Mouse (Mus musculus) forebrain, embryonic 13.5 days (tissue): ENCODE measurements at regions not wholly inside any gene's neighbourhood (a gene's known extent, or its start where the extent isn't known, plus 50 kb on each side); places are given as distances from the start of the nearest gene placed in this dataset.

Source experiments
- ATAC-seq: fragments of 200-750 bp; cut with Nextera tagmentation; 2 replicates; pipeline ENCODE4 v1.8.0; 2017
- H3K27ac ChIP-seq: fragments of 300-500 bp; sonication (generic); 2 replicates; pipeline ENCODE4 v1.5.1; 2015; ENCODE audit warnings: inconsistent platforms, mild to moderate bottlenecking, moderate library complexity
- H3K27me3 ChIP-seq: fragments of 300-500 bp; sonication (generic); 2 replicates; pipeline ENCODE4 v1.6.1; 2015; ENCODE audit warnings: mild to moderate bottlenecking, inconsistent platforms
- H3K36me3 ChIP-seq: fragments of 300-500 bp; sonication (generic); 2 replicates; pipeline ENCODE4 v1.6.1; 2015; ENCODE audit warnings: mild to moderate bottlenecking, inconsistent platforms; ENCODE audit not compliant: poor library complexity, severe bottlenecking
- H3K4me1 ChIP-seq: fragments of 300-500 bp; sonication (generic); 2 replicates; pipeline ENCODE4 v1.6.1; 2015; ENCODE audit warnings: inconsistent platforms
- H3K4me2 ChIP-seq: fragments of 300-500 bp; sonication (generic); 2 replicates; pipeline ENCODE4 v1.6.1; 2015; ENCODE audit warnings: inconsistent platforms, mild to moderate bottlenecking, moderate library complexity
- H3K4me3 ChIP-seq: fragments of 300-500 bp; sonication (generic); 2 replicates; pipeline ENCODE4 v1.5.1; 2015; ENCODE audit warnings: mild to moderate bottlenecking, inconsistent platforms
- H3K9ac ChIP-seq: fragments of 300-500 bp; sonication (generic); 2 replicates; pipeline ENCODE4 v1.6.1; 2015; ENCODE audit warnings: mild to moderate bottlenecking, inconsistent platforms
- H3K9me3 ChIP-seq: fragments of 300-500 bp; sonication (generic); replicated peaks from 2 replicates; pipeline ENCODE4 v1.6.1; 2016; ENCODE audit warnings: inconsistent platforms
- WGBS: fragments of 180-500 bp; shearing (Covaris S2); methylation state at CpG from one replicate; pipeline ENCODE4 v1.1.7; 2015; 5-methylcytosine and 5-hydroxymethylcytosine counted together

GRCm38 (mm10) chr15:28732409-28732808, 528.9 kb downstream of the Dnah5 start:
- Histone ChIP-seq H3K36me3 (no peaks in the 10 kb centered on the region), H3K9me3 (no peaks in the 10 kb centered on the region), H3K4me3 (no peak overlapping the region), H3K4me1 (no peaks in the 10 kb centered on the region), H3K27ac (no peak overlapping the region), H3K9ac (no peak overlapping the region), H3K27me3 (no peaks in the 10 kb centered on the region), H3K4me2 (no peak overlapping the region)
- no peak for ATAC-seq
- 79% methylated on average over 5 of the region's 5 CpGs for WGBS

GRCm38 (mm10) chr15:28740591-28740990, 537.0 kb downstream of the Dnah5 start:
- no peak overlapping the region for H3K9ac ChIP-seq
- WGBS, result 87% methylated on average over 2 of the region's 2 CpGs
- ATAC-seq, result no peak; the same call in 1 of the 2 replicates

GRCm38 (mm10) chr15:28745691-28746090, 542.1 kb downstream of the Dnah5 start:
- no peak for ATAC-seq
- 54% methylated on average over 1 of the region's 1 CpGs for WGBS
- Histone ChIP-seq H3K9ac (no peak overlapping the region), H3K4me2 (no peak overlapping the region), H3K27ac (no peak overlapping the region), H3K4me3 (no peak overlapping the region), H3K27me3 (no peaks in the 10 kb centered on the region), H3K9me3 (no peaks in the 10 kb centered on the region), H3K4me1 (no peaks in the 10 kb centered on the region), H3K36me3 (no peaks in the 10 kb centered on the region)

More at GRCm38 (mm10) chr15:28740591-28740990, 537.0 kb downstream of the Dnah5 start:
- H3K9me3 ChIP-seq, result no peaks in the 10 kb centered on the region
- no peaks in the 10 kb centered on the region for H3K36me3 ChIP-seq
- no peak overlapping the region for H3K27ac ChIP-seq
- no peaks in the 10 kb centered on the region for H3K27me3 ChIP-seq
- H3K4me1 ChIP-seq, result no peaks in the 10 kb centered on the region
- H3K4me2 ChIP-seq, result no peak overlapping the region
- H3K4me3 ChIP-seq, result no peak overlapping the region

GRCm38 (mm10) chr15:28746603-28747002, 543.1 kb downstream of the Dnah5 start:
- Histone ChIP-seq H3K27me3 (no peaks in the 10 kb centered on the region), H3K9me3 (no peaks in the 10 kb centered on the region), H3K4me1 (no peaks in the 10 kb centered on the region), H3K4me3 (no peak overlapping the region), H3K4me2 (no peak overlapping the region), H3K36me3 (no peaks in the 10 kb centered on the region), H3K27ac (no peak overlapping the region), H3K9ac (no peak overlapping the region)
- WGBS, result 57% methylated on average over 2 of the region's 2 CpGs
- peak; percentile 36; the same call in 1 of the 2 replicates for ATAC-seq

- WGBS, result 87% methylated on average over 4 of the region's 4 CpGs
- Histone ChIP-seq H3K4me1 (no peaks in the 10 kb centered on the region), H3K27me3 (no peaks in the 10 kb centered on the region), H3K9ac (no peak overlapping the region), H3K9me3 (no peaks in the 10 kb centered on the region), H3K4me3 (no peak overlapping the region), H3K36me3 (no peaks in the 10 kb centered on the region), H3K4me2 (no peak overlapping the region), H3K27ac (no peak overlapping the region)
- no peak for ATAC-seq
These were observed 555.2 kb downstream of the Dnah5 start for GRCm38 (mm10) chr15:28758736-28759135.
